Mouse (Mus musculus) layer of hippocampus, adult 11-12 months (tissue): ENCODE measurements at regions not wholly inside any gene's neighbourhood (a gene's known extent, or its start where the extent isn't known, plus 50 kb on each side); places are given as distances from the start of the nearest gene placed in this dataset.
A peak's percentile ranks its signal among the peaks of the same experiment; 100 is the strongest.

Experiments
- DNase-seq: peaks from one replicate; pipeline ENCODE4 v3.0.0; 2022; ENCODE audit warnings: low spot score

DNA sequence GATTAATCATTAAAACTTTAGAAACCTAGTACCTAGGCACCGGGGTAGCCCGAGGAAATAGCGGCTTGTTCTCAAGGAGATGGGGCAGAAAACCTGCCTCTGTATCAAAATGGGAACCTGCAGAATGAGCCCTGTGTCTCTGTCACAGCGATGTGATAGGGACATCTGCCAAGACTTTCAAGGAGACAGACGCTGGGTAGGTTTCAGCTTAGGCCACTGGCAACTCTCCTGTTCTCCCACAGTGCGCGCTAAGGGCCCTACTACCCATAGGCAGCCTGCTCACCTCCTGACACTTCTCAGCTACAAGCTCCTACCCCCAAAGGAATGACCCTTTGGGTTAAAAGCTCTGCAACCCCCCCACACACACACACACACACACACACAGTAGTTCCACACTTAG, 396.4 kb downstream of the Sox9 start:
- DNase-seq = no peak

GRCm38 (mm10) chr11:113180008-113180407, 398.0 kb downstream of the Sox9 start:
- DNase-seq = no peak

DNA sequence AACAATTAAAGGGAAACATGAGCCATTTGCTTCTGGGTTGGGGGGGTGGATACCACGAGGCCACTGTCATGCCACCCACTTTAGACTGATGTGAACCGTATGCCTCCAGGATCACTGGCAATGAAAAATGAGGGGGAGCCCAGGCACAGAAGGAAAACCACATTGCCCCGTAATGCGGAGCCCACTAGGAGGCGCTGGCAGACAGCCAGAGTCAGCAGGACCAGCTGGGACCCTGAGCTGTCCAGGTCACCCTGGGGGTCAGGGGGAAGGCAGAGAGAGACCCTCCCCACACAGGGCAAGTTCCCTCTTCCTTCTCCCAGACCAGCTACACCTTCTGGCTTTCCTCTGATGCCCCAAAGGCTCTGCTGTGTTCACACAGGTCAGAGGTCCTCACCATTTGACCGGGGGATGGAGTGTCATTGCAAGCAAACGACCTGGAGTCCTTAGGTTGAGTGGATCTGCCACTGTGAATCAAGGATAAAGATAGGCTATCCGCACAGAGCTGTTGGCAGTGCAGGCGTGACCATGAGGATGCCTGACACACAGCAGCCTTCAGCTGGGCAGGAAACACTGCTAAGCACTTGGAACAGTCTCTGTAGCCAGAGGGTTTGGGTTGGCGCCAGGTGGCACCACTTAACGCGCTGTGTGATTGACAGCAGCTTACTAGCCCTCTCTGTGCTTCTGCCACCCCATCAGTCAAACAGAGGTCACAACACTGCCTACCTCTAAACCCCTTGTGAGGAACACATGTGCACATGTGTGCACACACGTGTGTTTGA, 400.2 kb downstream of the Sox9 start:
- DNase-seq = no peak

DNA sequence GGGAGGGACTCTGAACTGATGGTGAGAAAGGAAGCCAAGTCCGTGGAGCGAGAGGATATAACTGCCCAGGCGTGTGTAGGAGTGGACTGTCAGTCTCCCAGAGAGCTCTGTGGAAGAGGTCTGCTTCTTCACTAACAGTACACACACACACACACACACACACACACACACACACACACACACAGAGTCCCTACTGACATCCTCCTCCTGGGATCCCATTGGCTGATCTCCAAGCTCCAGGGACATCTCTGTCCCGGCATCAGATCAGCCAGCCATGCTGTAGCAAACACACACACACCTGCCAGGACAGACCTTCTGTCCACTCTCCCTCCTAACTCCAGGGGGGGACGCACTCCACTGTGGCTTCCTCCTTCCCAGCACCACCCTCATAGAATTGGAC, 401.5 kb downstream of the Sox9 start:
- no peak for DNase-seq

DNA sequence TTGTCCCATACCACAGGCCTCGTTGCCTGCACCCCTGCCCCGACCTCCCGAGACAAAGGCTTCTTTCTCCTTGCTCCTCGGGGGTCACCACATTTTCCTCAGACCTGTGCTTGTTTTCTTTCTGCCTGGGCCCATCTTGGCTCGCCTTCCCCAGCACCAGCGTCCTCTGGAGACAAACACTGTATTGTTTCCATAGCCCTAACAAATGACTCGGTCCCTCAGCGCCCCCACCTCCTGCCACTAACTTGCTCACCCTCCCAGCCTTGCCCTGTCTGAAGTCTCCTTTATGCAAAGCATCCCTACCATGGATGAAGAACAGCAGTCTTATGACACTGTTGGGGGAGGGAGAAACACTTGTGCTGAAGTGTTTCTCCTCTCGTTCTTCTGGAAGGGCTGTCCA, 402.1 kb downstream of the Sox9 start:
- DNase-seq = no peak

DNA sequence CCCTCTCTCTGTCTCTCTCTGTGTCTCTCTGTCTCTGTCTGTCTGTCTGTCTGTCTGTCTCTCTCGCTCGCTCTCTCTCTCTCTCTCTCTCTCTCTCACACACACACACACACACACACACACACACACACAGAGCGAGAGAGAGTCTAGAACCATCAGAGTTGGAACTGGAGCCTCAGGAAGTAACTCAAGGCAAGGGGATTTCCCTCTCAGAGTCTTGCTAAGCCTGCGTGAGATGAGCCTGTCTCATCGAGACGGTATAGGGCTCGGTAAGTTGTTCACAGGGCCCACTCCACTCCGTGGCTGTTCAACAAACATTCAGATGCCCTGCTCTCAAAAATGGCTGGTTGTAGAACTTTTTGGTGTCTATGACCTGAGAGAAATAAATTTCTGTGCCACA, 405.4 kb downstream of the Sox9 start:
- no peak for DNase-seq

GRCm38 (mm10) chr11:113188263-113188920, 406.4 kb downstream of the Sox9 start:
- DNase-seq = peak; percentile 55

- no peak for DNase-seq
Measured at GRCm38 (mm10) chr11:113190006-113190405, 408.0 kb downstream of the Sox9 start.

- DNase-seq = no peak
Measured at GRCm38 (mm10) chr11:113190520-113190919, 408.5 kb downstream of the Sox9 start.

DNA sequence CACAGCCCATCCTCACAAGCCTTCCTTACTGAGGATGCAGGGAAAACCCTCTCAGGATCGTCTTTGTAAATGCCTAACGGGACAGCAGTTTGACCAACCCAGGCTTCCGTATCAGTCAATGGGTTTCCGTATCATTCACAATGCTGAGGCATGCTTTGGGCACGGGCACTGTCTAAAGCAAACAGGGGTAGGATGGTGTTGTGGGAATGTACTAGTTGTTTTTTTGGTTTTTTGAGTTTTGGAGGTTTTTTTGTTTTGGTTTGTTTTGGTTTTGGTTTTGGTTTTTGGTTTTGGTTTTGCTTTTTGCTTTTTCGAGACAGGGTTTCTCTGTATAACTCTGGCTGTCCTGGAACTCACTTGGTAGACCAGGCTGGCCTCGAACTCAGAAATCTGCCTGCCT, 409.0 kb downstream of the Sox9 start:
- no peak for DNase-seq

- peak; percentile 46 for DNase-seq
Measured at GRCm38 (mm10) chr11:113192086-113192856, 410.2 kb downstream of the Sox9 start.

- DNase-seq = no peak
Measured at GRCm38 (mm10) chr11:113194144-113194827, 412.3 kb downstream of the Sox9 start.
